Mouse (Mus musculus) forebrain, embryonic 14.5 days (tissue): Measurements from ENCODE around the gene Gm12166. TPM values are rescaled to one million over a fixed set of nuclear protein-coding genes. Genes with fewer than 3 reads are reported as not detected.
A peak's percentile ranks its signal among the peaks of the same experiment; 100 is the strongest.

Source experiments
- ATAC-seq: fragments of 200-750 bp; cut with Nextera tagmentation; 2 replicates; pipeline ENCODE4 v1.8.0; 2017; ENCODE audit warnings: mild to moderate bottlenecking, moderate library complexity
- DNase-seq: peaks from one replicate; pipeline ENCODE4 v3.0.0-alpha.2; 2015; ENCODE audit warnings: low spot score
- H3K27ac ChIP-seq: fragments of 300-500 bp; sonication (generic); 2 replicates; pipeline ENCODE4 v1.5.1; 2014; ENCODE audit warnings: low read depth, mild to moderate bottlenecking, control low read depth, low read length, moderate library complexity
- H3K27me3 ChIP-seq: fragments of 300-500 bp; sonication (generic); replicated peaks from 2 replicates; pipeline ENCODE4 v1.6.1; 2014; ENCODE audit warnings: low read length, control low read depth, mixed read lengths; ENCODE audit not compliant: control insufficient read depth, insufficient read depth
- H3K36me3 ChIP-seq: fragments of 300-500 bp; sonication (generic); 2 replicates; pipeline ENCODE4 v1.6.1; 2014; ENCODE audit warnings: low read length, control low read depth; ENCODE audit not compliant: control insufficient read depth, insufficient read depth
- H3K4me1 ChIP-seq: fragments of 300-500 bp; sonication (generic); 2 replicates; pipeline ENCODE4 v1.6.1; 2014; ENCODE audit warnings: antibody characterized with exemption, low read length, control low read depth; ENCODE audit not compliant: control insufficient read depth, insufficient read depth
- H3K4me2 ChIP-seq: fragments of 300-500 bp; sonication (generic); 2 replicates; pipeline ENCODE4 v1.6.1; 2014; ENCODE audit warnings: mild to moderate bottlenecking, control low read depth, low read length
- H3K4me3 ChIP-seq: fragments of 300-500 bp; sonication (generic); 2 replicates; pipeline ENCODE4 v1.5.1; 2014; ENCODE audit warnings: low read depth, low read length, control low read depth
- H3K9ac ChIP-seq: fragments of 300-500 bp; sonication (generic); 2 replicates; pipeline ENCODE4 v1.6.1; 2014; ENCODE audit warnings: mild to moderate bottlenecking, low read length, control low read depth, moderate library complexity
- H3K9me3 ChIP-seq: fragments of 300-500 bp; sonication (generic); replicated peaks from 2 replicates; pipeline ENCODE4 v1.6.1; 2016; ENCODE audit warnings: low read length, control low read depth, mixed read lengths; ENCODE audit not compliant: control insufficient read depth
- WGBS: fragments of 180-500 bp; shearing (Covaris S2); extraction: QIAGEN DNeasy Blood & Tissue Kit; methylation state at CpG from one replicate; pipeline ENCODE4 v1.1.7; 2014; 5-methylcytosine and 5-hydroxymethylcytosine counted together
- polyA plus RNA-seq: library from polyadenylated mRNA; unstranded; fragments of >200 nt; fragmentation: Nextera tagmentation; extraction: Ambion mirVana; gene quantifications from 2 replicates; pipeline ENCODE4 v1.2.1, GENCODE M21; 2014

Gene Gm12166
- polyA plus RNA-seq, 1 experiment from 2014 or later, result 6.3 TPM

DNA sequence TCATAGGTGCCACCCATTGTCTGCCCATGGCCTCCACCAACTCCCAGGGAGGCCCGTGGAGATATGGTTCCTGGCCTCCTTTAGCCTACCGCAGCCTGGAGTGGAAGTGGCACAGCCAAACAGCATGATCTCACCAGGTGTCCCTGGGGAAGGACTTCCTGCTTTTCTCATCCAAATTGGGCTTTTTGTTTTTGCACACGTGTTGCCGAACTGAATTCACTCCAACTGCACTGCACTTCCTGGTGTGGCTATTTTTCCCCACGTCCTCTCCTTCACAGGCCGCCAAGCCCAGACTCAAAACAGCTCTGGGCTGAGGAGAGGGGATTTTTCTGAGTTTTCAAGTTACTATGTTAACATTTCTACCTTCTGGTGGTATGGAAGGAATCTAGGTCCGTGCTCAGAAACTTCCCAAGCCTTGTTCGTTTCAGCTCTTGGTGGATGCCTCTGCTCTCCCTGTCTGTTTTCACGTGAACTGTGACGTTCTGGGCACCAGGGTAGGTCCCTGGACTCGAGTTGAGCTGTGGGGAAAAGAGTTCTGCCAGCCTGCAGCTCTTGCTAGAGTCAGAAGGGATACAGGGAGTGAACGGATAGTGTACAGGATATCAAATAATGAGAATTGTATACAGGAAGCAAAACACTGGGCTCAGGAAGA, 16.8 kb upstream of the Gm12166 start:
- no peak for ATAC-seq
- Histone ChIP-seq H3K4me1 (peaks cover 10% of the 10 kb centered on the region; the same call in 1 of the 2 replicates), H3K27me3 (no peaks in the 10 kb centered on the region), H3K9me3 (no peaks in the 10 kb centered on the region), H3K27ac (no peak overlapping the region), H3K4me3 (no peak overlapping the region), H3K9ac (no peak overlapping the region), H3K36me3 (no peaks in the 10 kb centered on the region), H3K4me2 (no peak overlapping the region)
- DNase-seq, result no peak
- 28% methylated on average over 12 of the region's 12 CpGs for WGBS

DNA sequence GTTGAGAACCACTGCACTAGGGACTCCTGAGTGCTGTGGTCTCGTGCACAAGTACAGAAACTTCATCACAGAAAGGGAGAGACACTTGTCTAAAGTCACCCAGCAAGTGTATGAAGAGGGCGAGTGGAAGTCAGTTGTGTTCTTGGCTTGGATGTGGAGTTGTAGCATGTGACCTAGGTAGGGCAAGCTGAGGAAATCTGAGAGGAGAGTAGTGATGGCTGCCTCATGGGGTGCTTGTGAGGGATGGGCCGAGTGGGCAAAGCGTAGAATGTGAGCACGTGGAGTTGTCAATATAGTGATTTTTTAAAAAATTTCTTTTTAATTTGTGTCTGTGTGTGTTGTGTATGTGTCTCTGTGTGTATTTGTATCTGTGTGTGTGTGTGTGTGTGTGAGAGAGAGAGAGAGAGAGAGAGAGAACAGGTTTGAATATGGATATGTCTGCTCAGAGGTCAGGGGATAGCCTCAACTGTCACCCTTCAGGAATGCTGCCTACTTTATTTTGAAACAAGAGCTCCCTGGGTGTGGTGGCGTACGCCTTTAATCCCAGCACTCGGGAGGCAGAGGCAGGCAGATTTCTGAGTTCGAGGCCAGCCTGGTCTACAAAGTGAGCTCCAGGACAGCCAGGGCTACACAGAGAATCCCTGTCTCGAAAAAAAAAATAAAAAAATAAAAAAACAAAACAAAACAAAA, 15.4 kb upstream of the Gm12166 start:
- Histone ChIP-seq H3K4me1 (peaks cover 10% of the 10 kb centered on the region; the same call in 1 of the 2 replicates), H3K27me3 (no peaks in the 10 kb centered on the region), H3K9me3 (no peaks in the 10 kb centered on the region), H3K4me3 (no peak overlapping the region), H3K27ac (no peak overlapping the region), H3K9ac (no peak overlapping the region), H3K36me3 (no peaks in the 10 kb centered on the region), H3K4me2 (no peak overlapping the region)
- DNase-seq (no peak), ATAC-seq (no peak)
- WGBS, result 91% methylated on average over 10 of the region's 10 CpGs

DNA sequence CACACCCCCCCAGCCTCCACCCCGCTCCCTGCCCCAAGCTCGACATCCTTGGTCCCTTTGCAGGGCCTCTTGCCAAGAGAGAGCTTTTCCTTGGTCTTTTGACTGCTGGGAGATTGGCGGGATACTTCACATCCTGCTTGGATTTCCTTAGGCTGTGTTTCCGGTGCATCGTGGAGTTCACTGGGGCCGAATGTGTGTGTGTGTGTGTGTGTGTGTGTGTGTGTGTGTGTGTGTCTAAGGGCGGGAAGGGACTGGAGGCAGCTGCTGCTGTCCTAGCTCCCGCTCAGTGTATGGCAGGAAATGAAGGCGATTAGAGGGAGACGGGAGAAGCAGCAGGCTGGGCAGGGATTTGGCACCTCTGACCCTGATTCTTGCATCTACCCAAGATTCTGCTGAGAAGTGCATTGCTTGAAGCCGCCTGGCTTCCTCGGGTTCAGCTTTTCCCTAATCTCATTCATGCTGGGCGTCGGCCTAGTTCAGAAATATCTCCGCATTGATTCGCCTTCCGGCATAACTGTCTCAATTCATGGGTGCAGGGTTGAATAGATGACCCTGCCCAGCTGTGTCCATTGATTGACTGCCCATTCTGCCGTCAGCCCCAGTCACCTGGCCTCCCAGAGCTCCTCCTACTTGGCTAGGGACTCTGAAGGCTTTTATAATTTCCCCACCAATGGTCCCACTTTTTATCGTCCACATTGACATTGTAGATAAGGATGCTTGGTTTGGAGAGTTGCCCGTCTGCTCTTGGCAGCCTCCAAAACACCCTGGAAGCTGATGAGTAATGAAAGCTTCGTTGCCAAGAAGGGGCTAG, 13.3 kb upstream of the Gm12166 start:
- H3K9ac ChIP-seq, result no peak overlapping the region
- DNase-seq (peak; percentile 68), ATAC-seq (peak; percentile 60; the same call in 1 of the 2 replicates)
- no peaks in the 10 kb centered on the region for H3K36me3 ChIP-seq
- H3K9me3 ChIP-seq, result no peaks in the 10 kb centered on the region
- WGBS, result 53% methylated on average over 21 of the region's 21 CpGs
- no peak overlapping the region for H3K4me2 ChIP-seq
- H3K4me1 ChIP-seq, result peaks cover 10% of the 10 kb centered on the region; the same call in 1 of the 2 replicates
- H3K4me3 ChIP-seq, result no peak overlapping the region
- no peaks in the 10 kb centered on the region for H3K27me3 ChIP-seq
- H3K27ac ChIP-seq, result peak overlapping the region; percentile 16; the same call in 1 of the 2 replicates

DNA sequence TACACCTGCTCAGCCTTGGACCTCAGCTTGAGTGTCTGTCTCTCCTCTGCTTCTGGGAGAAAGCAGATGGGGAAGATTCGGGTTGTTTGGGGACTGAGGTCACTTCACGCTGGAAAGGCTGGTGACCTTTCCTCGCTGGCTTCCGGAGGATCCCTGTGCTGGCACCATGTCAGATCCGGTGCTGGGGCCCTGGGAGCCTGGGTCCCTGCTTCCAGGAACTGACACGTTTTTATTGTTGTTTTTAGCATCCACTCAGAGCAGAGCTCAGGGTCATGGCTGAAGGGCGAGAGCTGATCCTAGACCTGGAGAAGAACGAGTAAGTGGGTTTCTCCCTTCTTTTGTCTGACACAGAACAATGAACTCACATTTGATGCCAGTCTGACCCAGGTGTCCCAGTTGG, 12.6 kb upstream of the Gm12166 start:
- ATAC-seq (no peak), DNase-seq (no peak)
- 66% methylated on average over 8 of the region's 8 CpGs for WGBS

DNA sequence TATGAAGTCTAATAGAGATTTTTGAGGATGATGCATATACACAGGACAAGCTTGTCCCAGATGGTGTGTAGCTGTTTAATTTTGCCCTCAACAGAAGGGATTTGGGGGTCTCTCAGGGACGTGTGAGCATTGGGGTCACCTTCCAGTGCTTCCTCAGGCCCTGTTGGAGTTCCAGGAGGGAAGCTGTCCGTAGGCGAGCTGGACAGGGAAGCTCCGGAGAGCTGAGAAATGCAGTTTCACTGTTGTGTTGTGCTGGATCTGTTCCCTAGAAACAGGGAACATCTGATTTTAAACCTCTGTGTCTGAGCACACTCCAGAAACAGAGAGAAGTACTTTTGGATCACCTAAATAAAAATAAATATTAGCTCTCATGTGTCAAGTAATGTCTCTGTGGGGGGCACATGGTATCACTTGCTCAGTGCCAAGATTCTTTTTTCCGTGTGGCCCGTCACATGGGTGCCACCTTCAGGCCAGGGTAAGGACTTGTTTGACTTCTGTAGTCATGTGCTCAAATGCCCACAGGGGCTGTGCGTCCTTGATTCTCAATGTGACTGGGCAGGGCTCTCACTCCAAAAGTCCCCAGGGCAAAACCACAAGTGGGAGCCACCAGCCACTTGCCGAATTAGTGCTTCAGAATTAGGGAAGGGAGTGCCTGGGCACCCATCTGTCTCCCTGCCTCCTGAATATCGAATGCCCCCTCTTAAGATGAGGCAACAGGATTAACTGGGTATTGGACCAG, 11.0 kb upstream of the Gm12166 start:
- DNase-seq (no peak), ATAC-seq (no peak)
- Histone ChIP-seq H3K4me2 (no peak overlapping the region), H3K9ac (no peak overlapping the region), H3K9me3 (no peaks in the 10 kb centered on the region), H3K36me3 (no peaks in the 10 kb centered on the region), H3K4me1 (peaks cover 10% of the 10 kb centered on the region; the same call in 1 of the 2 replicates), H3K27me3 (no peaks in the 10 kb centered on the region), H3K27ac (no peak overlapping the region), H3K4me3 (no peak overlapping the region)
- WGBS, result 70% methylated on average over 9 of the region's 9 CpGs

More for the DNA sequence above, 12.6 kb upstream of the Gm12166 start:
- Histone ChIP-seq H3K27ac (peak overlapping the region; percentile 16; the same call in 1 of the 2 replicates), H3K9me3 (no peaks in the 10 kb centered on the region), H3K4me3 (no peak overlapping the region), H3K36me3 (no peaks in the 10 kb centered on the region), H3K4me2 (no peak overlapping the region), H3K27me3 (no peaks in the 10 kb centered on the region), H3K4me1 (peaks cover 10% of the 10 kb centered on the region; the same call in 1 of the 2 replicates), H3K9ac (no peak overlapping the region)

DNA sequence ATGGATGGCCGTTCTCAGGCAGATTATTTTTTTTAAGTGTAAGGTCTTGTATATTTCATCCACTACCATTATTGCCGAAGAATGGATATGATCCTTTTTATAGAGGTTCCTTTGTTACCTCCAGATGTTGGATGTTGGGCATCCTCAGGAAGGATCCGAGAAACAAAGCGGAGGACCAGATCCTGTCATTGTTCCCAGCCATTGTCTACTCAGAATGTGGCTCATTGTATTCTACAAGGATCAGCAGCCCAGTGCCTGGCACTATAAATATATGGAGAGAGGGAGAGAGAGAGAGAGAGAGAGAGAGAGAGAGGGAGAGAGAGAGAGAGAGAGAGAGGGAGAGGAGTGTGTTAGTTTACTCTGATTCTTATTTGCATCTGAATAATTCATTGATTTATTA, 10.4 kb upstream of the Gm12166 start:
- H3K4me1 ChIP-seq, result peaks cover 10% of the 10 kb centered on the region; the same call in 1 of the 2 replicates
- H3K4me2 ChIP-seq, result no peak overlapping the region
- H3K4me3 ChIP-seq, result no peak overlapping the region
- H3K9me3 ChIP-seq, result no peaks in the 10 kb centered on the region
- H3K27ac ChIP-seq, result no peak overlapping the region
- ATAC-seq, result no peak
- H3K36me3 ChIP-seq, result no peaks in the 10 kb centered on the region
- H3K9ac ChIP-seq, result no peak overlapping the region
- WGBS, result 55% methylated on average over 4 of the region's 4 CpGs
- no peaks in the 10 kb centered on the region for H3K27me3 ChIP-seq
- DNase-seq, result no peak

DNA sequence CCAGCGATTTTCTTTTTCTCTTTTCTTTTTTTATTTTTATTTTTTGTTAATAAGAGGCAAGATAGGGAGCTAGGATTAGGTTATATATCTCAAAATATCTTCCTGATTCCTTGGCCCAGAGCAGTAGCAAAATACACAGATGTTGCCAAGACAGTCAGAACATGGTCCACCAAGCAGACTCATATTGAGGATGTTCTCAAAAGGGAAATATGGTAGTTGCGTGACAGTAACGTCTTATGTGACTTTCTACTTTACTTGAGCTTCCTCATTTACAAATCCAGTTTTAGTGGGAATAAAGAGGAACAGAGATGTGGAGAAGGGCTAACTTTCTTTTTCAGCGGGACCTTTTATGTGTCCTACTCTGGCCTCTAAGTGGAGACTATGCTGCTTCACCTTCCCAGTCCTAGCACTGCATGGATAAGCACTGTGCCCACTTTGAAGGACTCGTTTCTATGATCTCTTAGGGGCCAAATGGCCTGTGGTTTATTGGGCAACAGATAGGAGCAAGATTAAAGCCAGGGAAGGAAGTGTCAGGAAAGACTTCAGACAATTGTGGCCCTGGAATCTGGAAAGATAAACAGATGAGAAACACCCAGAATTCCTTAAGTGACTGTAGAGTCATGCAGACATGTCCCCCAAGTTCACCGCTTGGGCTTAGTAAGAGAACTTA, 9.8 kb upstream of the Gm12166 start:
- Histone ChIP-seq H3K27me3 (no peaks in the 10 kb centered on the region), H3K9me3 (no peaks in the 10 kb centered on the region), H3K4me2 (no peak overlapping the region), H3K36me3 (no peaks in the 10 kb centered on the region), H3K4me1 (peaks cover 14% of the 10 kb centered on the region), H3K9ac (no peak overlapping the region), H3K4me3 (no peak overlapping the region), H3K27ac (no peak overlapping the region)
- no peak for DNase-seq
- ATAC-seq, result no peak
- 88% methylated on average over 6 of the region's 6 CpGs for WGBS

DNA sequence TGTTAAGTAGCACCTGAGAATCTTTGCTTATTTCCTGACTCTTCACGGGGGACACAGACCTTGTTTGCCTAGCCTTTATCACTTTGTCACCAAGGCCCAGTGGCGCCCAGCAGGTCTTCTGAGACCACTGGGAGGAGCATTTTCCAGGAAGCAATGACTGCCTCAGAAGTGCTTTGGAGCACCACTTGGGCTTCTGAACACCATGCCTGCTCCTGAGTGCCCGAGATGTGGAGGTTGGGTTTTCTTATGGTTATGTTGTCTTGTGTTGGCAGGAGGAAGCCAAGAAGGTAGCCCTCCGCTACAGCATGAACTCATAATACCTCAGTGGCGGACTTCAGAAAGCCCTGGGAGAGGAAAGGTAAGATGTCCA, 8.5 kb upstream of the Gm12166 start:
- no peaks in the 10 kb centered on the region for H3K36me3 ChIP-seq

More for the DNA sequence above, 8.5 kb upstream of the Gm12166 start:
- H3K27ac ChIP-seq, result no peak overlapping the region
- H3K27me3 ChIP-seq, result no peaks in the 10 kb centered on the region
- no peaks in the 10 kb centered on the region for H3K9me3 ChIP-seq
- DNase-seq, result no peak
- no peak overlapping the region for H3K4me3 ChIP-seq
- peaks cover 11% of the 10 kb centered on the region for H3K4me1 ChIP-seq
- no peak for ATAC-seq
- no peak overlapping the region for H3K9ac ChIP-seq
- 82% methylated on average over 5 of the region's 5 CpGs for WGBS
- H3K4me2 ChIP-seq, result no peak overlapping the region
